Mouse (Mus musculus) adrenal gland, adult 2 months (tissue): ENCODE measurements at regions not wholly inside any gene's neighbourhood (a gene's known extent, or its start where the extent isn't known, plus 50 kb on each side); places are given as distances from the start of the nearest gene placed in this dataset.

Source experiments
- DNase-seq: peaks from one replicate; pipeline ENCODE4 v3.0.0; 2021

DNA sequence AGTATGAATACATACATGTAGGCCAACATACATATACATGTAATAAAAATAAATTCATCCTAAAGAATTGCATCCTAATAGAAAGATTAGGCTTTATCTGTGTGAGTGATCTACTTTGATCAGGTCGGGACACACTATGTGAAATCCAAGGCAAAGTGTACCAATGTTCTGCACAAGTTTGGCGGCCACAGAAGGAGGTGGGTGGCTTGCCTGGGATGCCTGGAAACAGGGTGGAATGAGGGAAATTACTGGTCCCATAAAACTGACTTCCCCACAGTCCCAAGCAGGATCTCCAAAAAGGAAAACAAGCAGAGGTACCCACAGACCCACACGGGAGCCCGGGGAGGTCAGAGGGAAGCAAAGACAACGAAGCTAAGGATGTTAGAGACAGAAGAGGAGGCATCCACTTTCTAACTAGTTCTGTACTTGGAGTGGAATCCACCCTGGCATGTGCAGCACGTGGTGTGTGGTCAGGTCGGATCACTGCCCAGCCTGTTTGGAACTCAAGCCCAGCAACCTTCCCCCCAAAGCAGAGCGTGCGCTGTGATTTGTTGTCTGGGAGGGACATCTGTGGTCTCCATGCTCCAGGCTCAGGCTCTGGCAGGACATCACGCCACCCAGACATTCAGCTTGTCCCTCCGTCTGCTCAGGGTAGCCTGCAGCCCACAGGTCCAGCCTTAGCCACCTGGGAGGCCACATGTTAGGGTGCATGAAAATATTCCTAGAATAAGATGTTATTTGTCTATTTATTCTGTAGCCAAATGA lies 615.3 kb upstream of the 3110018I06Rik start:
- DNase-seq = no peak

DNA sequence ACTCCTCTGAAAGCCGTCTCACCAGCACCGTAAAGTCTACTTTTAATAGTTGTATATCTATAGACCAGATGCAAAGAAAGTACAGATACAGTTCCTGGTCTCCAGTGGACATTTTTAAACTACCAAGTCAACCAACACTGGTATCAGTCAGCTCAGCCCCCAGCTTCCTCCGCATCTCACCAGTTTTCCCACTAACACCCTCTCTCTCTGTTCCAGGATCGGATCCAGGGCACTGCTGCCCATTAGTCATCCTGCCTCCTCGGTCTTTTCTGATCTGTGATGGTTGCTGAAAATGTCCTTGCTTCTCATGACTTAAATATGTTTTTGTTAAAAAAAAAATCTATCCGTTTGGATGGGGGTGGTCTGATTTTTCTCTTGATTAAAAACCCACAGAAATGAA lies 598.1 kb upstream of the 3110018I06Rik start:
- DNase-seq = no peak

DNA sequence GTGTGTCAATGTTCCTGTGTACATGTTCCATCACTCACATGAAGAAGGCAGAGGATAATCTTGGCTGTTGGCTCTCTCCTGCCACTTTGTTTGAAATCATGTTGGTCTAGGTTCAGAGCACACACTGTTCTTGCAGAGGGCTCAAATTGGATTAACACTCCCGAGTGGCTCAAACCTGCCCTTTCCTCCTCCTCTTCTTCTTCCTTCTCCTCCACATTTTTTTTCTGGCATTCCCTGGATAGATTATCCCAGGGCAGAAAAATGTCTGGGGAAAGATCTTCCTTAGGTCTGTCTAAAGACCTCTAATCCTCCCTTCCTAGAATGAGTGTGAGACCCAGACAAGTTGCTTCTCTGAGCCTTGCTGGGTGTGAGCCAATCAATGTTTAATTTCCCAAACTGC lies 594.4 kb upstream of the 3110018I06Rik start:
- DNase-seq = no peak

- peak; percentile 16 for DNase-seq
These were observed 584.2 kb upstream of the 3110018I06Rik start for GRCm38 (mm10) chr12:106904202-106904601.

GRCm38 (mm10) chr12:106912782-106913181 lies 575.6 kb upstream of the 3110018I06Rik start:
- DNase-seq = no peak

GRCm38 (mm10) chr12:106922571-106922991 lies 565.9 kb upstream of the 3110018I06Rik start:
- DNase-seq = no peak

DNA sequence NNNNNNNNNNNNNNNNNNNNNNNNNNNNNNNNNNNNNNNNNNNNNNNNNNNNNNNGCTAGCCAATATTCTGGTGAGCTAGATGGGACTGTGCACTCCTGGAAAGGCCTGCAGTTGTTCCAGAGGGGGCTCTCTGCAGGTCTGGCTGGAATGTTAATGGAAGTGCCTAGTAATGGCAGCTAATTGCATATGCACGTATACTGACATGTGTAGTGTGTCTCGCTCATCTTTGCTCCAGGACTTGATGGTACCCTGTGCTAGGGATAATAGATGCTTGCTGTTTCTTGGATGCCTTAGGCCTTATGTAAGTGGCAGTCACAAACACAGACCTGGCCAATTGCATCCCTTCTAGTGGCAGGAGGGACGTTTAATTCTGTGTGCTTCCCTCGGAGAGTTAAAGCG lies 560.0 kb upstream of the 3110018I06Rik start:
- no peak for DNase-seq

DNA sequence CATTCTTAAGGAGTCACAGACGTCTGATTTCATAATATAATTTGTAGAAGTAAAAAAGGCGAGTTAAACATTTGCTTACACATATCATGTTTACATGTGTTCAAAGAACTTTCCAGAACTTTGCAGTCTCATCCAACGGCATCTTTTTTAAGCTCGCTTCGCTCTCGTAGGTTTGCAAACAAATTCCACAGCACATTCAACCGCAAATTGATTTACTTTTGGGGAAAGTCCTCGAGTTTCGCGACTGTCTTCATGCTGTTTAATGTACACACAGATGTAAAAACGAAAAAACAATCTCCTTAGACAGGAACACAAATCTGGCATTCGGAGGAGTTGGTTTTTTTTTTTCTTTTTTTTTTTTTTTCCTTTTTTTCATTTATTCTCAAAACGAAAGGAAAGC lies 559.3 kb upstream of the 3110018I06Rik start:
- no peak for DNase-seq

GRCm38 (mm10) chr12:106931591-106931990 lies 556.8 kb upstream of the 3110018I06Rik start:
- no peak for DNase-seq

DNA sequence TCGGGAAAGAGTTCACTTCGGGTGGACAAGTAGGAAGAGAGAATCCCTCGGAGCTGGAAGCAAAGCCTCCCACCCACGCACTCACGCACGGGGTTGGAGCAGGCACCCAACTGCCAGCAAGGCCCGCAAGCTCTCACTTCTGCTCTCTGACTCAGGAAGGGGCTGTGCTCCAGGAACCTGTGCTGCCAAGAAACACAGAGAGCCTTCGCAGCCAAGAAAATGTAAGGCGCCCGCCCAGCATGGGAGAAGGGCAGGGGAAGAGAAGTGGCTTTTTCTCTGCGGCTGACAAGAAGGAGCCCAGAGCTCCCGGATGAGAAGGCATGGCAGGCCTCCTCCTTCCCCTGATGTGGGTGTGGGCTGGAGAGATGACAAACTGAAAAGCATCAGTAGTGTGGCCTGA lies 549.1 kb upstream of the 3110018I06Rik start:
- DNase-seq = no peak

GRCm38 (mm10) chr12:106943874-106944273 lies 544.6 kb upstream of the 3110018I06Rik start:
- no peak for DNase-seq

DNA sequence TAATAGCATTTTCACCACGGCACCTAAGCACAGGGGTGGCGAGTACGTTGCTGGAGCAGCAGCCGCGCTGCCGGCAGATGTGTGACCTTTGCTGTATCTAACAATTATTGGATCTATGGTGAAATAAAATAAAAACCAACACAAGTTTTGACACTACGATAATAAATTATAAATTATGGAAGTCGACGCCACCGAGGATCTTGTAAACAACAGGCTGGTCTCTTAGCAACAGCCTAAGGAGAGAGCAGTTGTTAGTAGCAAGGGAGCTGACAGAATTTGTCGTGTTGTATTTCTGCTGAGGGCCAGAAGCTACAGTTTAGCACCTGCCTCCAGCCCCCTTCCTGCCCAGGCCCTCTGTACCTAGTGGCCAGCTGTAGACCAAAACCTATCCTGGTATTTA lies 535.8 kb upstream of the 3110018I06Rik start:
- no peak for DNase-seq

DNA sequence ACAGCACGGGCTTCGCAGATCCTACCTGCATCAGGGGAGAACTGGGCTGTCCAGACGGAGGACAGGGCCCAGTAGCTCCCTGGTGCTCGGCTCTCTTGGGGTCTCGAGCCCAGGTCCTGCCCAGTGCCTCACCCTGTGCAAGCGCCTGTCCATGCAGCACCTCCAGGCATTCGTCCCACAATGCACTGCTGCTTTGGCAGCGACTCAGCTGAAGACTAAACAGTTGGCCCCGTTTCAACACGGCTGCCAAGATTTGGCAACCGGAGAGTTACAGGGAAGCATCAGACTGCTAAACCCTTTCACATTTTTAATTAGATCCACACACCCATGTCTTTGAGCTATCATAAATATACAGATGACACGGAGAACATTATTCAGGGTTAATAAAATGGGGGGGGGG lies 532.7 kb upstream of the 3110018I06Rik start:
- peak; percentile 72 for DNase-seq

DNA sequence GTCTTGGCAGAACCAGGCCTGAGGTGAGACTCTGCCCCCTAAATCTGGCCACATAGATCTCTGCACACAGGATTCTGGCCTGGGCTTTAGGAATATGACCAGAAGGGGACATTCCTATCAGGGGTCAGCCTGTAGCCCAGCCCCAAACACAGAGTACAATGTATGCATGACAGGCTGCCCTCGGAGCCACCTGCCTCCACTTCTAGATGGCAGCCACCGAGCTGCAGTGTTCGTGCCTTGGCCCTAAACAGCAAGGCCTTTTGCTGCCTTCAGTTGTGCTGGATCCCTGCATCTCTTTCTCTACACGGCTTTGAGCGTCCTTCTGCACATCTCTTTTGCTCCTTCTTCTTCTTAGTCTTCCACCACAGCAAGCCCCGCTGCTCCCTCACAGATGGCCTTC lies 532.2 kb upstream of the 3110018I06Rik start:
- no peak for DNase-seq

- DNase-seq = no peak
These were observed 526.4 kb upstream of the 3110018I06Rik start for GRCm38 (mm10) chr12:106961991-106962390.

DNA sequence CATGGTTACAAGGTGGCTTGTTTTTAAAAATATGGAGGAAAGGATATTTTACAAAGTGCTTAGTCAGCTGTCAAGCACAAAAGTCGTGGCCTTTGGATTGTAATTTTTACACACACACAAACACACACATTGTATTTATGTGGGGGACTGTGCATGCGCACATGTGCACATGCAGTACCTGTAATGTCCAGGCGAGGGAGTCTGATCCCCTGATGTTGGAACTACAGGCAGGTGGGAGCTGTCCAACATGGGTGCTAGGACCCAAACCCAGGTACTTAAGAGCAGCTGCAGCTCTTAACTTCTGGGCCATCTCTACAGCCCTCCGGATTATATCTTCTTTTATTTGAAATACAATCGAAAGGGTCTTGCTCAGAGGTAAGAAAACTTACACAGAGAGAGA lies 524.7 kb upstream of the 3110018I06Rik start:
- DNase-seq = no peak

GRCm38 (mm10) chr12:106969873-106970272 lies 518.6 kb upstream of the 3110018I06Rik start:
- no peak for DNase-seq

- no peak for DNase-seq
These were observed 496.0 kb upstream of the 3110018I06Rik start for GRCm38 (mm10) chr12:106992421-106992820.

DNA sequence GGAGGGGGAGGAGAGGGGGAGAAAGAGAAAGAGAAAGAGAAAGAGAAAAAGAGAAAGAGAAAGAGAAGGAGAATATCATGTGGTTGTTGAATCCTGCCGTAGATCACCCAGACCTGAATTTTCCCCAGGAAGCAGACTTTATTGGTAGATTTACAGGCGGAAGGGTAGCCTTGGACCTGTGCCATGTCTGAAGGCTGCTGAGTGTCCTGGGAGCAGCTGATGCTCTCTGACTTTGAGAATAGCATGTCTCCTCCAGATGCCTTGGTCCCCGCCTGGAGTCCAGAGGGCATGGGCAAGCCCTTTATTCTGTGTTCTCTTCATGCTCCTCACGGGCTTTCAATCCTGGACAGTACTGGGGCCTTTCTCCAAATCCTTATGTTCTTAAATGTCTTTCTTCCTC lies 495.4 kb upstream of the 3110018I06Rik start:
- no peak for DNase-seq

- DNase-seq = no peak
These were observed 477.2 kb upstream of the 3110018I06Rik start for GRCm38 (mm10) chr12:107010995-107011786.

- DNase-seq = no peak
These were observed 471.6 kb upstream of the 3110018I06Rik start for GRCm38 (mm10) chr12:107016801-107017200.

GRCm38 (mm10) chr12:107021806-107022205 lies 466.6 kb upstream of the 3110018I06Rik start:
- DNase-seq = no peak

DNA sequence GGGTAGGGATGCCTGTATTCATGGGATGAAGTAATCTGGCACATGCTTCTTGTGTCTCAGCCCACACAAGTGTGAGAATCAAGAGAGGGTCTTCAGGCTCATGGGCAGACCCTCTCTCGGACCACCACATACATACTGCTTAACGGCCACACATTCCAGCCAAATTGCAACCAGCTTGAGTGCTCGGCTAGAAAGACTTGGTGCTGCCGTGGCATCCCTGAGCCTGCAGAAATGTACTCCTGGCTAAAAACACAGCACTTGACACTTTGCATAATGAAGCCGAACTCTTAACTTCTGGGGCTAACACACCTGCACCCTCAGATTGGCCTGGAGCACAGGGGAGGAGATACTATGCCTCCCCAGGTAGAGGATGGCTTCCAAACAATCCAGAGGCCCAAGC lies 461.6 kb upstream of the 3110018I06Rik start:
- DNase-seq = no peak
